ENCODE assay signal across 8 mouse cellular contexts in the genomic region with DNA sequence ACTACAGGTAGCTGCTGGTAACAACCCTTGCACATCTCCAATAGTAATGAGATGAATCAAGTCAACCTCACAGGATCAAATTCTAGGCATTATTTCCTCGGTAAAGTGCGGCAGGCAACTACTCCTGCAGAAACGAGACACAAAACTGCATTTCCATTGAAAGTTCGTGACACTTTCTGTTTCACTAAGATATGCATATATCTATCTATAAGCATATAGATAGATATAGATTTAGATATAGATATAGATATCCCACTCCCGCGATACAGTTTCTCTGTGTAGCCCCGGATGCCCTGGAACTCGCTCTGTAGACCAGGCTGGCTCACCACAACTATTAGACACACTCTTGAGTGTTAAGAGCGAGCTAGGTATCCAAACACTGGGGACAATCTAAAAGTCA. TPM values are rescaled to one million over a fixed set of nuclear protein-coding genes. Genes with fewer than 3 reads are reported as not detected.
A peak's percentile ranks its signal among the peaks of the same experiment; 100 is the strongest.
DNase-seq lines count a peak whose midpoint lies in the region; ATAC-seq and TF ChIP-seq lines count a peak whose summit lies in the region.

No protein-coding gene starts in this region.

- no peaks in the 10 kb centered on the region for H3K36me3 ChIP-seq in lung, embryonic 14.5 days (ENCODE audit: insufficient read depth)
- H3K36me3 ChIP-seq in embryonic facial prominence, embryonic 10.5 days (replicated peaks): peaks cover 27% of the 10 kb centered on the region
- H3K36me3 ChIP-seq in intestine, embryonic 16.5 days (ENCODE audit: control insufficient read depth, insufficient read depth, low read length): no peaks in the 10 kb centered on the region
- no peaks in the 10 kb centered on the region for H3K36me3 ChIP-seq in neural tube, embryonic 14.5 days (ENCODE audit: control insufficient read depth, insufficient read depth, low read length)

- no peaks in the 10 kb centered on the region for H3K9me3 ChIP-seq in lung, embryonic 14.5 days (ENCODE audit: low read depth, low read length)
- H3K9me3 ChIP-seq in embryonic facial prominence, embryonic 10.5 days: no peaks in the 10 kb centered on the region
- no peaks in the 10 kb centered on the region for H3K9me3 ChIP-seq in intestine, embryonic 16.5 days (ENCODE audit: control insufficient read depth, low read length)
- H3K9me3 ChIP-seq in neural tube, embryonic 14.5 days (ENCODE audit: control insufficient read depth, low read length): no peaks in the 10 kb centered on the region

- H3K9ac ChIP-seq in lung, embryonic 14.5 days: peak overlapping the region; percentile 71
- H3K9ac ChIP-seq in intestine, embryonic 16.5 days (ENCODE audit: low read depth, low read length): peak overlapping the region; percentile 85
- H3K9ac ChIP-seq in neural tube, embryonic 14.5 days (replicated peaks; ENCODE audit: low read depth, low read length): peak overlapping the region; percentile 78

- no peak overlapping the region for H3K27ac ChIP-seq in lung, embryonic 14.5 days (ENCODE audit: low read depth)
- H3K27ac ChIP-seq in embryonic facial prominence, embryonic 10.5 days (replicated peaks): peak overlapping the region; percentile 93
- H3K27ac ChIP-seq in intestine, embryonic 16.5 days (ENCODE audit: low read length): no peak overlapping the region
- H3K27ac ChIP-seq in neural tube, embryonic 14.5 days (ENCODE audit: low read depth, low read length): no peak overlapping the region

- peak overlapping the region; percentile 68 for H3K4me3 ChIP-seq in lung, embryonic 14.5 days (ENCODE audit: low read depth, low read length)
- peak overlapping the region; percentile 76 for H3K4me3 ChIP-seq in embryonic facial prominence, embryonic 10.5 days
- H3K4me3 ChIP-seq in intestine, embryonic 16.5 days (ENCODE audit: low read length): peak overlapping the region; percentile 73
- peak overlapping the region; percentile 69 for H3K4me3 ChIP-seq in neural tube, embryonic 14.5 days (ENCODE audit: low read depth, low read length)

- DNase-seq in lung, embryonic 14.5 days: peak; percentile 2
- no peak for DNase-seq in lung, postnatal 25 days (ENCODE audit: low spot score)
- no peak for DNase-seq in embryonic facial prominence, embryonic 10.5 days (ENCODE audit: low spot score)
- DNase-seq in cerebellum, postnatal 25 days: no peak
- no peak for DNase-seq in thymus, postnatal 25 days

- TF ChIP-seq CTCF in lung, embryonic 14.5 days (IDR thresholded peaks at IDR 0.05; ENCODE audit: low read depth): no peak

- H3K4me2 ChIP-seq in lung, embryonic 14.5 days: peak overlapping the region; percentile 69
- peak overlapping the region; percentile 60 for H3K4me2 ChIP-seq in intestine, embryonic 16.5 days (ENCODE audit: low read depth, low read length)
- peak overlapping the region; percentile 70 for H3K4me2 ChIP-seq in neural tube, embryonic 14.5 days (ENCODE audit: low read depth, low read length)

- 27% methylated on average over 9 of the region's 9 CpGs for WGBS in lung, embryonic 14.5 days
- WGBS in embryonic facial prominence, embryonic 10.5 days: 28% methylated on average over 9 of the region's 9 CpGs
- WGBS in intestine, embryonic 16.5 days: 23% methylated on average over 9 of the region's 9 CpGs
- WGBS in neural tube, embryonic 14.5 days: 34% methylated on average over 9 of the region's 9 CpGs

- no peaks in the 10 kb centered on the region for H3K27me3 ChIP-seq in lung, embryonic 14.5 days (ENCODE audit: insufficient read depth, low read length)
- H3K27me3 ChIP-seq in embryonic facial prominence, embryonic 10.5 days (replicated peaks; ENCODE audit: low read depth, poor library complexity, severe bottlenecking): no peaks in the 10 kb centered on the region
- no peaks in the 10 kb centered on the region for H3K27me3 ChIP-seq in intestine, embryonic 16.5 days (replicated peaks; ENCODE audit: control insufficient read depth, insufficient read depth, low read length)
- H3K27me3 ChIP-seq in neural tube, embryonic 14.5 days (ENCODE audit: control insufficient read depth, insufficient read depth, low read length): no peaks in the 10 kb centered on the region

- H3K4me1 ChIP-seq in lung, embryonic 14.5 days (ENCODE audit: insufficient read depth): no peaks in the 10 kb centered on the region
- peaks cover 7% of the 10 kb centered on the region for H3K4me1 ChIP-seq in embryonic facial prominence, embryonic 10.5 days
- H3K4me1 ChIP-seq in intestine, embryonic 16.5 days (ENCODE audit: control insufficient read depth, insufficient read depth, low read length): peaks cover 3% of the 10 kb centered on the region; the same call in 1 of the 2 replicates
- peaks cover 4% of the 10 kb centered on the region; the same call in 1 of the 2 replicates for H3K4me1 ChIP-seq in neural tube, embryonic 14.5 days (ENCODE audit: control insufficient read depth, insufficient read depth, low read length)

- ATAC-seq in lung, embryonic 14.5 days (ENCODE audit: insufficient read depth): 0 out of 2 replicates have a peak, but pooled peaks have one; percentile 20
- ATAC-seq in intestine, embryonic 16.5 days: no peak; the same call in 1 of the 2 replicates
- ATAC-seq in neural tube, embryonic 14.5 days (ENCODE audit: low read depth): no peak
- no peak for ATAC-seq in megakaryocyte-erythroid progenitor cell, adult 5-6 weeks (replicated peaks; ENCODE audit: low FRiP score, low TSS enrichment, poor library complexity, severe bottlenecking)

RNA-seq across cellular contexts. Expression of gene 1190007I07Rik, which starts 0.8 kb away (rescaled TPM):
- 34.6 and 35.6 TPM in 2 replicates for polyA plus RNA-seq in lung, embryonic 14.5 days (2014; fragmentation: Nextera tagmentation; extraction: Ambion mirVana)
- polyA plus RNA-seq in embryonic facial prominence, embryonic 10.5 days (2016; fragmentation: Nextera tagmentation; extraction: Ambion mirVana): 36.9 and 38.6 TPM in 2 replicates
- 57.3 and 59.6 TPM in 2 replicates for polyA plus RNA-seq in intestine, embryonic 16.5 days (2015; fragmentation: Nextera tagmentation; extraction: Ambion mirVana)
- polyA plus RNA-seq in neural tube, embryonic 14.5 days (2014; fragmentation: Nextera tagmentation; extraction: Ambion mirVana): 32.8 and 44.8 TPM in 2 replicates
- 57.7 and 65.7 TPM in 2 replicates for total RNA-seq in megakaryocyte-erythroid progenitor cell, adult 5-6 weeks (2014; fragmentation: Nextera tagmentation)
- 85.0 and 101 TPM in 2 replicates for total RNA-seq in megakaryocyte-erythroid progenitor cell, adult 5-6 weeks (2017)

RNA-seq across cellular contexts. Expression of gene Tdg, which starts 7.4 kb away (rescaled TPM):
- 174 and 176 TPM in 2 replicates for polyA plus RNA-seq in lung, embryonic 14.5 days (2014; fragmentation: Nextera tagmentation; extraction: Ambion mirVana)
- polyA plus RNA-seq in embryonic facial prominence, embryonic 10.5 days (2016; fragmentation: Nextera tagmentation; extraction: Ambion mirVana): 262 and 276 TPM in 2 replicates
- 102 TPM in 2 replicates for polyA plus RNA-seq in intestine, embryonic 16.5 days (2015; fragmentation: Nextera tagmentation; extraction: Ambion mirVana)
- 157 and 206 TPM in 2 replicates for polyA plus RNA-seq in neural tube, embryonic 14.5 days (2014; fragmentation: Nextera tagmentation; extraction: Ambion mirVana)
- total RNA-seq in megakaryocyte-erythroid progenitor cell, adult 5-6 weeks (2014; fragmentation: Nextera tagmentation): 60.3 and 71.0 TPM in 2 replicates
- 115 and 121 TPM in 2 replicates for total RNA-seq in megakaryocyte-erythroid progenitor cell, adult 5-6 weeks (2017)
